Mouse (Mus musculus) heart, embryonic 15.5 days (tissue): Measurements from ENCODE around the gene Pom121. TPM values are rescaled to one million over a fixed set of nuclear protein-coding genes. Genes with fewer than 3 reads are reported as not detected.

Source experiments
- ATAC-seq: fragments of 200-750 bp; cut with Nextera tagmentation; replicated peaks from 2 replicates; pipeline ENCODE4 v1.8.0; 2017; ENCODE audit warnings: low read depth, moderate TSS enrichment; ENCODE audit not compliant: insufficient number of reproducible peaks, insufficient read depth, low FRiP score
- H3K27ac ChIP-seq: fragments of 300-500 bp; sonication (generic); 2 replicates; pipeline ENCODE4 v1.5.1; 2015; ENCODE audit warnings: mild to moderate bottlenecking, inconsistent platforms
- H3K27me3 ChIP-seq: fragments of 300-500 bp; sonication (generic); 2 replicates; pipeline ENCODE4 v1.6.1; 2015; ENCODE audit warnings: inconsistent platforms
- H3K36me3 ChIP-seq: fragments of 300-500 bp; sonication (generic); 2 replicates; pipeline ENCODE4 v1.6.1; 2015; ENCODE audit warnings: mild to moderate bottlenecking, inconsistent platforms
- H3K4me1 ChIP-seq: fragments of 300-500 bp; sonication (generic); replicated peaks from 2 replicates; pipeline ENCODE4 v1.6.1; 2015; ENCODE audit warnings: inconsistent platforms
- H3K4me2 ChIP-seq: fragments of 300-500 bp; sonication (generic); 2 replicates; pipeline ENCODE4 v1.6.1; 2015; ENCODE audit warnings: inconsistent platforms, mild to moderate bottlenecking, moderate library complexity
- H3K4me3 ChIP-seq: fragments of 300-500 bp; sonication (generic); 2 replicates; pipeline ENCODE4 v1.5.1; 2015; ENCODE audit warnings: mild to moderate bottlenecking, inconsistent platforms
- H3K9ac ChIP-seq: fragments of 300-500 bp; sonication (generic); 2 replicates; pipeline ENCODE4 v1.6.1; 2015; ENCODE audit warnings: mild to moderate bottlenecking, inconsistent platforms
- H3K9me3 ChIP-seq: fragments of 300-500 bp; sonication (generic); replicated peaks from 2 replicates; pipeline ENCODE4 v1.6.1; 2016; ENCODE audit warnings: inconsistent platforms
- WGBS: fragments of 180-500 bp; shearing (Covaris S2); methylation state at CpG from one replicate; pipeline ENCODE4 v1.1.7; 2015; ENCODE audit warnings: mixed read lengths; 5-methylcytosine and 5-hydroxymethylcytosine counted together
- polyA plus RNA-seq: library from polyadenylated mRNA; unstranded; fragments of >200 nt; fragmentation: Nextera tagmentation; extraction: Ambion mirVana; gene quantifications from 2 replicates; pipeline ENCODE4 v1.2.1, GENCODE M21; 2015

Gene Pom121
- polyA plus RNA-seq = 7.0 and 9.5 TPM in 2 replicates

- H3K36me3 ChIP-seq = peaks cover 28% of the 10 kb centered on the region
- WGBS = under 1% methylated on average over 110 of the region's 110 CpGs
- H3K9me3 ChIP-seq = no peaks in the 10 kb centered on the region
- peaks cover 15% of the 10 kb centered on the region for H3K4me1 ChIP-seq
- H3K4me3 ChIP-seq = peak within 1 kb of the TSS; percentile 74
- no peaks in the 10 kb centered on the region for H3K27me3 ChIP-seq
- peak within 1 kb of the TSS; percentile 89 for H3K4me2 ChIP-seq
- H3K27ac ChIP-seq = peak within 1 kb of the TSS; percentile 90
- ATAC-seq = peak; percentile 85
- H3K9ac ChIP-seq = peak within 1 kb of the TSS; percentile 91
Measured at GRCm38 (mm10) chr5:135394004-135394823, at the start of gene Pom121. TSS of gene Pom121 (minus strand) at chr5:135394546.

DNA sequence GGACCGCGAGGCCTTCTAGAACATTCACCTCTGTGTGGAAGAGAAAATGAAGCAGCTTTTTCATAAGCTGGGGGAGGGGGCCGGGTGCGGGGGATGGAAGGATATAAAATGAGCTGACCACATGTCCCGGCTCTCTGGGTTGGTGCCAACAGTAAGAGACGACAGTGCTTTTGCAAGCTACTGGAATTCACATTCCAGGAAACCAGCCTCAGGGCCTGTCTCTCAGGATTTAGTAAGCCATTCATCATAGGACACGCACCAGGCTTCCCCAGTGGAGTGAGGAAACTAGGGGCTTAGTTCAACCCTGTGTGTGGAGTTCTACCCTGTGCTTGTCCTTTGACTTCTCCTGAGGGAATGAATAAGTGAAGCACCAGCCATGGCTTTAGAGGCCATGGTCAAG is 48.1 kb upstream of the Pom121 start:
- WGBS = 43% methylated on average over 7 of the region's 7 CpGs
- no peaks in the 10 kb centered on the region for H3K27me3 ChIP-seq
- H3K36me3 ChIP-seq = peaks cover 33% of the 10 kb centered on the region
- no peak overlapping the region for H3K4me3 ChIP-seq
- no peaks in the 10 kb centered on the region for H3K9me3 ChIP-seq
- peak overlapping the region; percentile 35 for H3K27ac ChIP-seq
- H3K9ac ChIP-seq = no peak overlapping the region
- peak; percentile 48; the same call in 1 of the 2 replicates for ATAC-seq
- no peak overlapping the region for H3K4me2 ChIP-seq
- peaks cover 18% of the 10 kb centered on the region for H3K4me1 ChIP-seq

DNA sequence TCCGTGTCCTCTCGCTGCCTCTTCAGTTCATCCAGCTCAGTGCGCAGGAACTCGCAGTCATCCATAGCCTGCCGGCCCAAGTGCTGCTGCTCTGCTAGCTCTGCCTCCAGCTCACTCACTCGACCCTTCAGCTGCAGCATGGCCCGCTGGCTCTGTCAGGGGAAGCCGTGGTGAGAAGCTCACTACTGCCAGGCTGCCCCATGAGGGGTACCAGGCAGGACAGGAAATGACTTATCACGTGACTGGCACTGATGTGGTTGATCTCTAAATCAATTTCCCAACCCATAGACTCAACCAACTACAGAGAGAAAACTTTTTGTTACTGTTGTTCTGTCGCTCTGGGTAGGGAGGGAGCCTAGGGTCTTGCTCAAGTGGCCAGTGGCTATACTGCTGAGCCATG is 40.7 kb upstream of the Pom121 start:
- WGBS = 94% methylated on average over 10 of the region's 10 CpGs
- no peak overlapping the region for H3K4me2 ChIP-seq
- no peak for ATAC-seq
- no peaks in the 10 kb centered on the region for H3K27me3 ChIP-seq
- peaks cover 66% of the 10 kb centered on the region for H3K36me3 ChIP-seq
- H3K4me1 ChIP-seq = peaks cover 8% of the 10 kb centered on the region; the same call in 1 of the 2 replicates
- no peak overlapping the region for H3K27ac ChIP-seq
- H3K9ac ChIP-seq = no peak overlapping the region
- no peak overlapping the region for H3K4me3 ChIP-seq
- H3K9me3 ChIP-seq = no peaks in the 10 kb centered on the region

DNA sequence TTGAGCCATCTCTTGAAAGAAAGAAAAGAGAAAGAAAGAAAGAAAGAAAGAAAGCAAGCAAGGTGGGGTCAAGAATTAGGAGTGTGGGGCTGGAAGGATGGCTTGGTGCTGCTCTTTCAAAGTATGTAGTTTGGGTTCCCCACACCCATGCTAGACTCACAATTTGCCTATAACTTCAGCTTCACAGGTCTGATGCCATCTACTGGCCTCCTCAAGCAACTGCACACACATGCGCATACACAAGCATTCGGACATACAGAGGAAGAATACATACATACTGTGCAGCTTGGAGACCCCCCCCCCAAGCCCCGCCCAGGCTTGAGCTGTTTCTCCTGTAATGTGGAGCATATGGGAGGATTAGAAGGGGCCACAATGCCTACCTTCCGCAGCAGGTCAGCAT is 39.5 kb upstream of the Pom121 start:
- no peak overlapping the region for H3K9ac ChIP-seq
- no peak overlapping the region for H3K4me2 ChIP-seq
- peaks cover 74% of the 10 kb centered on the region for H3K36me3 ChIP-seq
- WGBS = 94% methylated on average over 4 of the region's 4 CpGs
- H3K9me3 ChIP-seq = no peaks in the 10 kb centered on the region
- peaks cover 8% of the 10 kb centered on the region; the same call in 1 of the 2 replicates for H3K4me1 ChIP-seq
- no peak for ATAC-seq
- no peak overlapping the region for H3K4me3 ChIP-seq
- H3K27me3 ChIP-seq = no peaks in the 10 kb centered on the region
- no peak overlapping the region for H3K27ac ChIP-seq

- H3K9ac ChIP-seq = no peak overlapping the region
- no peaks in the 10 kb centered on the region for H3K9me3 ChIP-seq
- no peak for ATAC-seq
- peaks cover 83% of the 10 kb centered on the region for H3K36me3 ChIP-seq
- no peak overlapping the region for H3K4me2 ChIP-seq
- H3K27me3 ChIP-seq = no peaks in the 10 kb centered on the region
- peak overlapping the region; percentile 42; the same call in 1 of the 2 replicates for H3K27ac ChIP-seq
- peaks cover 8% of the 10 kb centered on the region; the same call in 1 of the 2 replicates for H3K4me1 ChIP-seq
- no peak overlapping the region for H3K4me3 ChIP-seq
- 56% methylated on average over 6 of the region's 6 CpGs for WGBS
Measured at GRCm38 (mm10) chr5:135431111-135431510, 36.8 kb upstream of the Pom121 start.

DNA sequence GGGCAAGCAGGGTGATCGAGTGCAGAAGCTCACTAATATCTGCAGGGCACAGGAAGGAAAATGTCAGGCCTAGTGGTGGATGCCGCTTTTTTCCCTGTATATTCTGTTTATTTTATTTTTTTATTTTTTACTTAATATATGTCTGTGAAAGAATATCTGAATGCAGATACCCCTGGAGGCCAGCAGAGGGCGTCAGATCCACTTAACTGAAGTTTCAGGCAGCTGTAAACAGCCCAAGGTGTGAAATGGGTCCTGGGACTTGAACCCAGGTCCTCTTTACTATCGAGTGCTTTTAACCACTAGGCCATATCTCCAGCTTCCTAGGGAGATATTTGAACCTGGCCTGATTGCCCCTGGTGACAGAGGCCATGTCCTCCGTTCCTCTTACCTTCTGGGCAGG is 34.4 kb upstream of the Pom121 start:
- no peak overlapping the region for H3K4me3 ChIP-seq
- no peaks in the 10 kb centered on the region for H3K27me3 ChIP-seq
- H3K36me3 ChIP-seq = peaks cover 83% of the 10 kb centered on the region
- no peak overlapping the region for H3K27ac ChIP-seq
- no peak for ATAC-seq
- H3K9me3 ChIP-seq = no peaks in the 10 kb centered on the region
- H3K4me2 ChIP-seq = no peak overlapping the region
- H3K4me1 ChIP-seq = peaks cover 8% of the 10 kb centered on the region; the same call in 1 of the 2 replicates
- 73% methylated on average over 5 of the region's 5 CpGs for WGBS
- H3K9ac ChIP-seq = no peak overlapping the region; the same call in 1 of the 2 replicates

DNA sequence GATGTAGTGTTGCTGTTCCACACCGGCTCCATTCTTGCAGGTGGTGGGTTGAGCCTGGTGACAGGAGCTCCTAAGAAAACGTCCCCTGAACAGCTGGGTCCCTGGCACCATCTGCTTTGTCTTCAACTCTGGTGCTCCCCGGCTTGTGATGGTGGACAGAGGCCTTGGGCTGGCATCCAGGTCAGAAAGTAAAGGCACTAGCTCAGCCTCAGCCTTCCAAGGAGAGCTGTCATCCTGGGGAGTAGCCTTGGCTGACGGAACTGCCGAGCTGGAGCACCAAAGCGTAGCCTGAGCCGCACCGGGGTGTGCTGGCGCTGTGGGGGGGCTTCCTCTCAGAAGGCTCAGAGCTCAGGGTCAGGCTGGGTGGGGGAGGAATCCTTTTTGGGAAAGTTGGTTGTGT is 15.9 kb upstream of the Pom121 start:
- H3K4me2 ChIP-seq = no peak overlapping the region
- no peak overlapping the region for H3K9ac ChIP-seq
- WGBS = 83% methylated on average over 9 of the region's 9 CpGs
- H3K4me3 ChIP-seq = no peak overlapping the region
- no peaks in the 10 kb centered on the region for H3K27me3 ChIP-seq
- no peak overlapping the region for H3K27ac ChIP-seq
- ATAC-seq = no peak
- H3K9me3 ChIP-seq = no peaks in the 10 kb centered on the region
- peaks cover 35% of the 10 kb centered on the region for H3K36me3 ChIP-seq
- no peaks in the 10 kb centered on the region for H3K4me1 ChIP-seq

GRCm38 (mm10) chr5:135408114-135408513 is 13.8 kb upstream of the Pom121 start:
- H3K36me3 ChIP-seq = peaks cover 20% of the 10 kb centered on the region
- H3K9me3 ChIP-seq = no peaks in the 10 kb centered on the region

DNA sequence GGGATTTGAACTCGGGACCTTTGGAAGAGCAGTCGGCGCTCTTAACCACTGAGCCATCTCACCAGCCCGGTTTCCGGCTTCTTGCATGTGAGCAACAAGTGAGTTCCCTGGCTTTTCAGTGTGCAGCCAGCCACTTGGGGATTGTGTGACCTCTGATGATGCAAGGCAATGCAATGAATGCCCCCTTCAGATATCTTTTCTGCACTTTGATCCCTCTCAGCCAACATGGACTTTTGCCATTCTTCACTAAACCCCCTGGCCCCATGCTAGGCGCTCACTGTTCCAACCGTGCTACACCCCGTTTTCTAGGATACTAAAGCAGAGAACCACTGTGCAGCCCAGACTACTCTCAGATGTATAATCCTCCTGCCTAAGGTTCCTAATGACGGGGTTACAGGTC is 11.1 kb upstream of the Pom121 start:
- Histone ChIP-seq H3K9ac (no peak overlapping the region), H3K27ac (no peak overlapping the region), H3K4me2 (no peak overlapping the region), H3K9me3 (no peaks in the 10 kb centered on the region), H3K36me3 (0 out of 2 replicates have a peak, but pooled peaks cover 8% of the 10 kb centered on the region), H3K4me3 (no peak overlapping the region), H3K27me3 (no peaks in the 10 kb centered on the region), H3K4me1 (0 out of 2 replicates have a peak, but pooled peaks cover 2% of the 10 kb centered on the region)
- no peak for ATAC-seq
- 80% methylated on average over 9 of the region's 9 CpGs for WGBS

More at GRCm38 (mm10) chr5:135408114-135408513, 13.8 kb upstream of the Pom121 start:
- H3K4me1 ChIP-seq = 0 out of 2 replicates have a peak, but pooled peaks cover 2% of the 10 kb centered on the region
- ATAC-seq = no peak
- no peak overlapping the region for H3K27ac ChIP-seq
- no peaks in the 10 kb centered on the region for H3K27me3 ChIP-seq
- no peak overlapping the region for H3K4me3 ChIP-seq
- WGBS = 87% methylated on average over 4 of the region's 4 CpGs
- no peak overlapping the region for H3K9ac ChIP-seq
- no peak overlapping the region for H3K4me2 ChIP-seq

GRCm38 (mm10) chr5:135404623-135405022 is 10.3 kb upstream of the Pom121 start:
- WGBS = 36% methylated on average over 20 of the region's 20 CpGs
- Histone ChIP-seq H3K27me3 (no peaks in the 10 kb centered on the region), H3K9ac (no peak overlapping the region), H3K9me3 (no peaks in the 10 kb centered on the region), H3K4me2 (no peak overlapping the region), H3K27ac (no peak overlapping the region), H3K4me1 (0 out of 2 replicates have a peak, but pooled peaks cover 2% of the 10 kb centered on the region), H3K4me3 (no peak overlapping the region), H3K36me3 (0 out of 2 replicates have a peak, but pooled peaks cover under 1% of the 10 kb centered on the region)
- ATAC-seq = no peak

GRCm38 (mm10) chr5:135400244-135400643 is 5.9 kb upstream of the Pom121 start:
- WGBS = 5% methylated on average over 2 of the region's 2 CpGs
- H3K27me3 ChIP-seq = no peaks in the 10 kb centered on the region
- H3K27ac ChIP-seq = no peak overlapping the region
- H3K9ac ChIP-seq = no peak overlapping the region
- H3K9me3 ChIP-seq = no peaks in the 10 kb centered on the region
- H3K4me1 ChIP-seq = 0 out of 2 replicates have a peak, but pooled peaks cover 2% of the 10 kb centered on the region
- H3K4me2 ChIP-seq = no peak overlapping the region
- ATAC-seq = peak; percentile 60; the same call in 1 of the 2 replicates
- H3K4me3 ChIP-seq = no peak overlapping the region
- no peaks in the 10 kb centered on the region for H3K36me3 ChIP-seq
